Mouse (Mus musculus) embryonic facial prominence, embryonic 14.5 days (tissue): ENCODE measurements around the gene Spint1. TPM values are rescaled to one million over a fixed set of nuclear protein-coding genes. Genes with fewer than 3 reads are reported as not detected.

Source experiments
- ATAC-seq: fragments of 200-750 bp; cut with Nextera tagmentation; 2 replicates; pipeline ENCODE4 v1.8.0; 2017; ENCODE audit warnings: low read depth, moderate number of reproducible peaks, moderate TSS enrichment
- DNase-seq: peaks from one replicate; pipeline ENCODE4 v3.0.0-alpha.2; 2015; ENCODE audit warnings: low spot score
- H3K27ac ChIP-seq: fragments of 300-500 bp; sonication (generic); replicated peaks from 2 replicates; pipeline ENCODE4 v1.5.1; 2014; ENCODE audit warnings: low read depth, mild to moderate bottlenecking, low read length, moderate library complexity
- H3K27me3 ChIP-seq: fragments of 300-500 bp; sonication (generic); replicated peaks from 2 replicates; pipeline ENCODE4 v1.6.1; 2014; ENCODE audit warnings: low read length; ENCODE audit not compliant: control insufficient read depth, insufficient read depth
- H3K36me3 ChIP-seq: fragments of 300-500 bp; sonication (generic); 2 replicates; pipeline ENCODE4 v1.6.1; 2014; ENCODE audit warnings: low read length, mixed read lengths; ENCODE audit not compliant: control insufficient read depth, insufficient read depth
- H3K4me1 ChIP-seq: fragments of 300-500 bp; sonication (generic); 2 replicates; pipeline ENCODE4 v1.6.1; 2014; ENCODE audit warnings: antibody characterized with exemption, low read length; ENCODE audit not compliant: control insufficient read depth, insufficient read depth
- H3K4me2 ChIP-seq: fragments of 300-500 bp; sonication (generic); 2 replicates; pipeline ENCODE4 v1.6.1; 2014; ENCODE audit warnings: low read depth, mild to moderate bottlenecking, low read length, moderate library complexity, mixed read lengths
- H3K4me3 ChIP-seq: fragments of 300-500 bp; sonication (generic); 2 replicates; pipeline ENCODE4 v1.5.1; 2014; ENCODE audit warnings: low read depth, mild to moderate bottlenecking, low read length
- H3K9ac ChIP-seq: fragments of 300-500 bp; sonication (generic); 2 replicates; pipeline ENCODE4 v1.6.1; 2014; ENCODE audit warnings: low read depth, mild to moderate bottlenecking, low read length, moderate library complexity, mixed read lengths
- H3K9me3 ChIP-seq: fragments of 300-500 bp; sonication (generic); 2 replicates; pipeline ENCODE4 v1.6.1; 2016; ENCODE audit warnings: low read length; ENCODE audit not compliant: control insufficient read depth
- WGBS: fragments of 180-500 bp; shearing (Covaris S2); extraction: QIAGEN DNeasy Blood & Tissue Kit; methylation state at CpG from one replicate; pipeline ENCODE4 v1.1.7; 2014; 5-methylcytosine and 5-hydroxymethylcytosine counted together
- polyA plus RNA-seq: library from polyadenylated mRNA; unstranded; fragments of >200 nt; fragmentation: Nextera tagmentation; extraction: Ambion mirVana; gene quantifications from 2 replicates; pipeline ENCODE4 v1.2.1, GENCODE M21; 2014

The Spint1 gene
- polyA plus RNA-seq, 1 experiment from 2014 or later, result 14.1 TPM

DNA sequence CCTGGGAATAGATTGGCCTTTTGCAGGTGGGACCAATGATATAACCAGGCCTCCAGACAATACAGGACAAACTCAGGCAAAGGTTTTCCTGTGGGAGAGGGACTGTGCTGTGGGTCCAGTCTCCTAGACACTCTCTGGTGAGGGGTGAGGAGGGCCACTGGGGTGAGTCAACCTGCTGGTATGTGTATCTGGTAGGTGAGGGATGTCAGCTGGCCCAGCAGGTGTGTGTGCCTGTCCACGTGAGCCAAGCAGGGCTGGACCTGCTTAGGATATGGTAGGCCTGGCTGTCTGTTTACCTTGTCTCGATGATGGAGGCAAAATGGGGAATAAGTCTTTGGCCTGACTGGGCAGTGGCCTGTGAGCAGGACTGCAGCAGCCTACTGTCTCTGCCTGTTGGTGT is 1.5 kb downstream of the Spint1 start:
- Histone ChIP-seq H3K4me2 (peak overlapping the region; percentile 81), H3K4me1 (no peaks in the 10 kb centered on the region), H3K36me3 (no peaks in the 10 kb centered on the region), H3K27me3 (peaks cover 53% of the 10 kb centered on the region), H3K4me3 (peak overlapping the region; percentile 50), H3K9me3 (no peaks in the 10 kb centered on the region), H3K9ac (no peak overlapping the region; the same call in 1 of the 2 replicates), H3K27ac (no peak overlapping the region)
- WGBS, result 60% methylated on average over 2 of the region's 2 CpGs
- DNase-seq (no peak), ATAC-seq (no peak)

DNA sequence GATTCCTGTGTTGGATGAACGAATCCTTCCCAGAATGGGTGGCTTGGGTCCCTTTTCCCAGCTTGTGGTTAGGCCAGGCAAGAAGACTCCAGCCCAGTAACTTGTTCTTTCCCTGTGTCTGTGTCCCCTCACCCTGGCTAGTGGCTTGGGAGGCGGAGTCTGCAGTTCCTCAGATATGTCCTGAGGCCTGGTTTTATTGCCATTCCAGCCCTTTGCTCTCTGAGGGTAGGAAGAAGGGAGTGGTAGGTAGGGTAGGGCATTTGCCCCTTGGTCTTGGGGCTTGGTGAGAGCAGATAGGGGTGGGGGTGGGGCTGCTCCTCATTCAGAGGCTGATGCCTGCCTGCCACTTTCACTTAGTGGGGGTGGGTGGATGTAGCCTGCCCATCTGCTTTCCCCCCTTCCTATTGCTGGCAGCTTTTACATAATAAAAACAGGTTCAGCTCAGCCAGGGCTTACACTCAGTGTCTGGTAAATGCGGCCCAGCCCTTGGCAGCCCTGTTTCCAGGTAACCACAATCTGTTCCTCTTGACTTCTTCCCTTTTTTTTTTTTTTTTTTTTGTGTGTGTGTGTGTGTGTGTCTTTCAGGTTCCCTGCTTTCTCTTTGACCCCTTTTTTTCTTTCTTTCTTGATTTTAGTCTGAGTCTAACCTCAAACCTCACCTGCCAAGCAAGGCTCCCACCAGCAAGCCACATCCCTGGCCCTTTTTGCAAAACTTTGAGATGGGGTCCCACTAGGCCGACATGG is 3.1 kb downstream of the Spint1 start:
- no peak overlapping the region for H3K4me3 ChIP-seq
- no peak for DNase-seq
- H3K4me1 ChIP-seq, result no peaks in the 10 kb centered on the region
- no peaks in the 10 kb centered on the region for H3K36me3 ChIP-seq
- no peak overlapping the region for H3K4me2 ChIP-seq
- H3K27ac ChIP-seq, result no peak overlapping the region
- peaks cover 46% of the 10 kb centered on the region for H3K27me3 ChIP-seq
- WGBS, result 68% methylated on average over 4 of the region's 4 CpGs
- no peak for ATAC-seq
- no peaks in the 10 kb centered on the region for H3K9me3 ChIP-seq
- H3K9ac ChIP-seq, result no peak overlapping the region

GRCm38 (mm10) chr2:119240819-119241186 is 3.6 kb downstream of the Spint1 start:
- no peak overlapping the region for H3K27ac ChIP-seq
- 90% methylated on average over 4 of the region's 4 CpGs for WGBS
- DNase-seq, result no peak
- H3K9me3 ChIP-seq, result no peaks in the 10 kb centered on the region
- no peaks in the 10 kb centered on the region for H3K4me1 ChIP-seq
- no peak overlapping the region for H3K4me2 ChIP-seq
- H3K36me3 ChIP-seq, result no peaks in the 10 kb centered on the region
- peaks cover 40% of the 10 kb centered on the region for H3K27me3 ChIP-seq
- no peak overlapping the region for H3K9ac ChIP-seq
- ATAC-seq, result no peak
- H3K4me3 ChIP-seq, result no peak overlapping the region

GRCm38 (mm10) chr2:119242548-119242947 is 5.4 kb downstream of the Spint1 start:
- Histone ChIP-seq H3K27me3 (peaks cover 23% of the 10 kb centered on the region), H3K36me3 (no peaks in the 10 kb centered on the region), H3K4me2 (no peak overlapping the region), H3K27ac (no peak overlapping the region), H3K4me3 (no peak overlapping the region), H3K9ac (no peak overlapping the region), H3K4me1 (no peaks in the 10 kb centered on the region), H3K9me3 (no peaks in the 10 kb centered on the region)
- no peak for ATAC-seq
- DNase-seq, result no peak
- 74% methylated on average over 9 of the region's 9 CpGs for WGBS

DNA sequence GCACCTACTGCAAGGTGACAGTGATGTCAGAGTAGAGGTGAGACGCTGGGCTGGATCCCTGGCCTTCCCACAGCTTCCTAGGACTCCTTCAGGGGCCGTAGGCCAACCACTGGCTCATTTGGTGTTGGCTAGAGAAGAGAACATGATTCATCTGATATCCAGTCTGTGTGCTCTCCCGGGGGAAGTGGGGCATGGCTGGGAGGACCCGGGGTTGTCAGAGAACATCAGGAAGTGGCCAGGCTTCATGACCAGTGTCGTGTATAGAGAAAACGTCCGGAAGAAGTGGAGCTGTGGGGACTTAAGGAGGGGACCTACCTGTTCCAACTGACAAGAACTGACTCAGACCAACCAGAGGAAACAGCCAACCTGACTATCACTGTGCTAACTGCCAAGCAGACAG is 8.1 kb downstream of the Spint1 start:
- no peak overlapping the region for H3K27ac ChIP-seq
- no peaks in the 10 kb centered on the region for H3K9me3 ChIP-seq
- no peaks in the 10 kb centered on the region for H3K36me3 ChIP-seq
- H3K4me2 ChIP-seq, result no peak overlapping the region
- ATAC-seq (no peak), DNase-seq (no peak)
- H3K9ac ChIP-seq, result no peak overlapping the region
- no peak overlapping the region for H3K4me3 ChIP-seq
- 82% methylated on average over 7 of the region's 7 CpGs for whole genome bisulfite sequencing
- H3K27me3 ChIP-seq, result peaks cover 1% of the 10 kb centered on the region; the same call in 1 of the 2 replicates
- H3K4me1 ChIP-seq, result no peaks in the 10 kb centered on the region

- no peaks in the 10 kb centered on the region for H3K4me1 ChIP-seq
- no peaks in the 10 kb centered on the region for H3K36me3 ChIP-seq
- no peak overlapping the region for H3K27ac ChIP-seq
- ATAC-seq (no peak), DNase-seq (no peak)
- H3K4me2 ChIP-seq, result no peak overlapping the region
- H3K4me3 ChIP-seq, result no peak overlapping the region
- H3K9me3 ChIP-seq, result no peaks in the 10 kb centered on the region
- no peak overlapping the region for H3K9ac ChIP-seq
- H3K27me3 ChIP-seq, result no peaks in the 10 kb centered on the region
- 81% methylated on average over 9 of the region's 9 CpGs for WGBS
These were observed 10.7 kb downstream of the Spint1 start for GRCm38 (mm10) chr2:119247904-119248303.

- 61% methylated on average over 4 of the region's 4 CpGs for WGBS
- no peak overlapping the region for H3K27ac ChIP-seq
- no peak overlapping the region for H3K4me3 ChIP-seq
- no peak overlapping the region for H3K4me2 ChIP-seq
- H3K36me3 ChIP-seq, result no peaks in the 10 kb centered on the region
- no peaks in the 10 kb centered on the region for H3K4me1 ChIP-seq
- 0 out of 2 replicates have a peak, but pooled peaks cover 3% of the 10 kb centered on the region for H3K27me3 ChIP-seq
- DNase-seq (no peak), ATAC-seq (no peak)
- no peaks in the 10 kb centered on the region for H3K9me3 ChIP-seq
- H3K9ac ChIP-seq, result no peak overlapping the region
These were observed 12.5 kb downstream of the Spint1 start for GRCm38 (mm10) chr2:119249592-119250061.

GRCm38 (mm10) chr2:119250377-119250776 is 13.2 kb downstream of the Spint1 start:
- Histone ChIP-seq H3K27ac (no peak overlapping the region), H3K9me3 (no peaks in the 10 kb centered on the region), H3K4me2 (no peak overlapping the region), H3K4me3 (no peak overlapping the region), H3K9ac (no peak overlapping the region), H3K27me3 (0 out of 2 replicates have a peak, but pooled peaks cover 5% of the 10 kb centered on the region), H3K36me3 (no peaks in the 10 kb centered on the region), H3K4me1 (no peaks in the 10 kb centered on the region)
- WGBS, result 62% methylated on average over 5 of the region's 5 CpGs
- ATAC-seq (no peak), DNase-seq (no peak)
